Mouse (Mus musculus) lung, adult 2 months (tissue): ENCODE results near the gene Eef1b2. TPM values are rescaled to one million over a fixed set of nuclear protein-coding genes. Genes with fewer than 3 reads are reported as not detected.

Experiments used
- DNase-seq: peaks from one replicate; pipeline ENCODE4 v3.0.0; 2022
- H3K4me1 ChIP-seq: fragments of 200-500 bp; 2 replicates; pipeline ENCODE4 v1.6.1; 2011; ENCODE audit warnings: low read length; ENCODE audit not compliant: control insufficient read depth, insufficient read depth
- H3K4me3 ChIP-seq: fragments of 200-500 bp; replicated peaks from 2 replicates; pipeline ENCODE3; 2011; ENCODE audit warnings: low read depth, mild to moderate bottlenecking, control low read depth, low read length; ENCODE audit errors: extremely low read depth
- CTCF ChIP-seq: fragments of 200-500 bp; IDR thresholded peaks from 2 replicates; pipeline ENCODE4 v1.5.1; 2011; ENCODE audit warnings: mild to moderate bottlenecking, low read length, control low read depth; ENCODE audit not compliant: insufficient read depth
- POLR2A ChIP-seq: fragments of 200-500 bp; IDR thresholded peaks from 2 replicates; pipeline ENCODE4 v1.6.1; 2011; ENCODE audit warnings: low read depth, mild to moderate bottlenecking, control low read depth, low read length, borderline replicate concordance; ENCODE audit errors: extremely low read depth
- WGBS: fragments of 180-500 bp; shearing (Covaris S2); methylation state at CpG from one replicate; pipeline ENCODE4 v1.1.7; 2018; 5-methylcytosine and 5-hydroxymethylcytosine counted together
- polyA plus RNA-seq: library from polyadenylated mRNA; depleted of rRNA; stranded (reverse); fragments of >200 nt; gene quantifications from 2 replicates; pipeline ENCODE4 v1.2.3, GENCODE M21; 2012; rRNA removed

Eef1b2 gene
- polyA plus RNA-seq, 1 experiment = 192 TPM

GRCm38 (mm10) chr1:63207607-63208006 is 31.0 kb downstream of the Eef1b2 start:
- Histone ChIP-seq H3K4me3 (no peak overlapping the region), H3K4me1 (no peaks in the 10 kb centered on the region)
- no peak for TF ChIP-seq CTCF
- no peak for TF ChIP-seq POLR2A
- 80% methylated on average over 3 of the region's 3 CpGs for WGBS
- DNase-seq = no peak

- no peak for TF ChIP-seq POLR2A
- no peak for TF ChIP-seq CTCF
- no peak for DNase-seq
Observed at GRCm38 (mm10) chr1:63209861-63210529, 33.4 kb downstream of the Eef1b2 start.

GRCm38 (mm10) chr1:63213478-63214270 is 37.0 kb downstream of the Eef1b2 start:
- TF ChIP-seq CTCF (no peak), POLR2A (no peak)
- 39% methylated on average over 22 of the region's 22 CpGs for WGBS
- no peaks in the 10 kb centered on the region for H3K4me1 ChIP-seq
- no peak overlapping the region for H3K4me3 ChIP-seq
- no peak for DNase-seq

More at GRCm38 (mm10) chr1:63209861-63210529, 33.4 kb downstream of the Eef1b2 start:
- H3K4me3 ChIP-seq = no peak overlapping the region
- no peaks in the 10 kb centered on the region for H3K4me1 ChIP-seq
- WGBS = 33% methylated on average over 6 of the region's 6 CpGs

DNA sequence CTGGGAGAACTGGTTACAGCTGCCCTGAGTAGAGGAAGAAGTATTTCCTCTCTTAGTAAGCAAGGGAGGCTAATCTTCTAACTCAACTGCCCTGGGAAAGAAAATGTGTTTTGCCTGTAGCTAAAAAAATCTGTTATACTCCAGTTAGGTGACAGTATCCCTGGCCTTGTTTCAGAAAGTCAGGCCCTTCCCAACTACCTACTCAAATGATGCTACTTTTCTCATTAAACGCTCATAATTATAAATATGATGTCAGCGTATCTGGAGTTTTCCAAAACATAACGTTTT is 37.6 kb downstream of the Eef1b2 start, which contains the start of gene Gpr1:
Gene Gpr1, minus strand, starts transcription at position 273 of the 288 bp plus-strand sequence.
- Histone ChIP-seq H3K4me3 (no peak within 1 kb of the TSS), H3K4me1 (no peaks in the 10 kb centered on the region)
- TF ChIP-seq CTCF (no peak), POLR2A (no peak)
- DNase-seq = no peak
- 42% methylated on average over 3 of the region's 3 CpGs for WGBS

DNA sequence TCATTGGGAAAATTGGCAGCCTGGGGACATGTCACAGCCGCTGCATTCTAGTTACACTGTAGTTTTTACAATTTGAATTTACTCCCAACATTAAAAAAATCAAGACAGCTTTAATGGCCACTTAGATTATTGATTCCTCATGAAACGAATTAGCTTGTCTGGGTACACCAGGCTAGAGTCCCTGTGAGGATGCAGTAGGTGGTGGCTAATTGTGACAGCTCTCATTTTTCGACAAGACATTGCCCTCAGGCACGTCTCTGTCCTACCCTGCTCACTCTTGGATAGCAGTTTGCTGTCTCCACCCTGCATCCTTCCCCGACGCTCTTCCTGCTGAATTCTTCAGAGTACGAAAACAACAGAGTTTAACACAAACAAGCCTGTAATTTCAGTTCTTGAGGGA is 38.0 kb downstream of the Eef1b2 start:
- 43% methylated on average over 7 of the region's 7 CpGs for WGBS
- H3K4me3 ChIP-seq = no peak overlapping the region
- no peaks in the 10 kb centered on the region for H3K4me1 ChIP-seq
- TF ChIP-seq CTCF (no peak), POLR2A (no peak)
- DNase-seq = no peak

GRCm38 (mm10) chr1:63219277-63219676 is 42.7 kb downstream of the Eef1b2 start:
- no peak for DNase-seq
- TF ChIP-seq POLR2A (no peak), CTCF (no peak)
- Histone ChIP-seq H3K4me1 (no peaks in the 10 kb centered on the region), H3K4me3 (no peak overlapping the region)
- 95% methylated on average over 4 of the region's 4 CpGs for WGBS

DNA sequence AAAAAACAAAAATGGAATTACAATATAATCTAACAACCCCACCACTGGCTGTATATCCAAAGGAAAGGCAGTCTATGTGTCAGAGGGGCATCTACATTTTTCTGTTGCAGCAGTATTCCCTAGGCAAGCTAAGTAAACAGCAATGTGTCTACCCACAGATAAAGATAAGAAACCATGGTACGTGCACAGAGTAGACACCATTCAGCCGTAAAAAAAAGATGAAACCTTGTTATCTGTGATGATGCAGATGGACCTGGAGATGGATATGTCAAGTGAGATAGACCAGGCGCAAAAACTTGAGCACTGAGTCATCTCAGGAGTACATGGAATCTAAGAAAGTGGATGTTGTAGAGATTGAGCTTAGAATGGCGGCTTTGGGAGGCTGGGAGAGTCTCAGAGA is 48.4 kb downstream of the Eef1b2 start:
- 64% methylated on average over 4 of the region's 4 CpGs for WGBS
- Histone ChIP-seq H3K4me3 (no peak overlapping the region), H3K4me1 (no peaks in the 10 kb centered on the region)
- no peak for TF ChIP-seq POLR2A
- no peak for TF ChIP-seq CTCF
- no peak for DNase-seq

DNA sequence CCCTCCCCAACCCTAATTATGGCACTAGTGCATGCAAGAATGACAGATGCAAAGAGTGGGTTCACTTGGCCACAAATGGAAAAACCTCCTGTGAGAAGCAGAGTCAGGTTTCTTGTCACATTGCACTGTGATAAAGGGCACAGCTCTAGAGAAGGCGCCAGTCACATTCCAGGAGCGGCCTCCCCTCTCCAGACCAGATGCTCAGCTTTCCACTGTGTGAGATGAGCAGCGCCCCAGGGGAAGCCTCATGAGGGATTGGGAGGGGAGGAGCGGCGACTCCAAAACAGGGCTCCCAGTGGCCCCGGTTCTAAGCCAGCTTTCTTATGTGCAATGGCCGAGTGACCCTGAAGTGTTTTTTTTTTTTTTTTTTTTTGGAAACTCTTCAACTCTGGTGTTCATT is 49.3 kb downstream of the Eef1b2 start:
- Histone ChIP-seq H3K4me1 (no peaks in the 10 kb centered on the region), H3K4me3 (no peak overlapping the region)
- no peak for DNase-seq
- TF ChIP-seq CTCF = no peak
- TF ChIP-seq POLR2A = no peak
- 18% methylated on average over 7 of the region's 7 CpGs for WGBS

- H3K4me3 ChIP-seq = no peak overlapping the region
- 59% methylated on average over 5 of the region's 5 CpGs for WGBS
- DNase-seq = no peak
- no peak for TF ChIP-seq CTCF
- TF ChIP-seq POLR2A = no peak
- H3K4me1 ChIP-seq = no peaks in the 10 kb centered on the region
Observed at GRCm38 (mm10) chr1:63227241-63227640, 50.6 kb downstream of the Eef1b2 start.

Other genes starting within 250 kb of the Eef1b2 start
- gene Ino80d, start 62.2 kb upstream of the Eef1b2 start, polyA plus RNA-seq = 14.7 and 16.7 TPM in 2 replicates
- 17.8 and 29.6 TPM in 2 replicates for gene Ndufs1, start within 50 bp of the Eef1b2 start, polyA plus RNA-seq
- 0.06 TPM in 2 replicates for gene Gpr1, start 37.7 kb downstream of the Eef1b2 start, polyA plus RNA-seq
- 0.19 and 0.33 TPM in 2 replicates for gene Zdbf2, start 96.4 kb downstream of the Eef1b2 start, polyA plus RNA-seq